Mouse (Mus musculus): ENCODE data around the gene St3gal3.

DNA sequence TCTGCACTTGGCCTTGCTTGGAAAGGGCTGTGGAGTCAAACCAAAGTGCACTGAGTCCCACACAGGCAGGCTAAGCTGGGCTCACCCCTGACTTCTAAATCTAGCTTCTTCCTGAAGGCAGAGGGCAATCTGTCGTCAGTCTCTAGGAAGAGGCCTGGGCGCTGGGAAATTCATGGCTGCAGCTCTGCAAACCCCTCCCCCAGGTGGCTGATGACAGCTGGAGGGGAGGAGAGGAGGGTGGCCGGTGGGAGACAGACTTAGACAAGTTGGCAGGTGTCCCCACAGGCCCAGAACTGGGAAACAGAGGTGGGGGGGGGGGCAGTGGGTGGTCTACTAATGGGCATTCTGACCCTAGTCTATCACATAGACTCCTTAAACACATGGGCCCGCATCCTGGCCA, 177.2 kb downstream of the St3gal3 start:
- TF ChIP-seq CTCF (IDR thresholded peaks at IDR 0.05; ENCODE audit: low read depth) (no peak), EP300 (IDR thresholded peaks at IDR 0.05; ENCODE audit: low read depth) (no peak)
